Mouse (Mus musculus) CH12.LX (cell line): ENCODE measurements at regions not wholly inside any gene's neighbourhood (a gene's known extent, or its start where the extent isn't known, plus 50 kb on each side); places are given as distances from the start of the nearest gene placed in this dataset.

ENCODE experiments used
- CHD2 ChIP-seq: IDR thresholded peaks from 2 replicates; pipeline ENCODE4 v1.6.1; 2011; ENCODE audit warnings: low read length, improper control_type of control experiment
- CTCF ChIP-seq, 2 experiments: IDR thresholded peaks in 1 of 2; conservative IDR thresholded peaks in 1 of 2; 2 replicates each; pipeline ENCODE4 v1.5.1; 2011 to 2012; ENCODE audit warnings: low read depth in 2 of 2, low read length in 2 of 2, improper control_type of control experiment in 1 of 2, inconsistent platforms in 1 of 2, mild to moderate bottlenecking in 1 of 2, moderate library complexity in 1 of 2
- E2F4 ChIP-seq: IDR thresholded peaks from 2 replicates; pipeline ENCODE4 v1.6.1; 2011; ENCODE audit warnings: low read depth, low read length, improper control_type of control experiment; ENCODE audit not compliant: insufficient replicate concordance
- ELF1 ChIP-seq: IDR thresholded peaks from 2 replicates; pipeline ENCODE4 v1.6.1; 2014; ENCODE audit warnings: low read depth, mild to moderate bottlenecking, inconsistent platforms, low read length, improper control_type of control experiment
- EP300 ChIP-seq: IDR thresholded peaks from 2 replicates; pipeline ENCODE4 v1.6.1; 2011; ENCODE audit warnings: low read length, improper control_type of control experiment
- MAFK ChIP-seq: IDR thresholded peaks from 2 replicates; pipeline ENCODE4 v1.6.1; 2011; ENCODE audit warnings: low read length, improper control_type of control experiment; ENCODE audit not compliant: insufficient replicate concordance
- MAZ ChIP-seq: IDR thresholded peaks from 2 replicates; pipeline ENCODE4 v1.6.1; 2012; ENCODE audit warnings: low read depth, mild to moderate bottlenecking, inconsistent platforms, low read length, improper control_type of control experiment, moderate library complexity
- PAX5 ChIP-seq: IDR thresholded peaks from 2 replicates; pipeline ENCODE4 v1.6.1; 2012; ENCODE audit warnings: low read length, inconsistent platforms, mixed read lengths
- POLR2A ChIP-seq: IDR thresholded peaks from 2 replicates; pipeline ENCODE4 v1.6.1; 2011; ENCODE audit warnings: low read depth, mild to moderate bottlenecking, improper control_type of control experiment, low read length
- POLR2AphosphoS2 ChIP-seq: IDR thresholded peaks from 2 replicates; pipeline ENCODE4 v1.6.1; 2011; ENCODE audit warnings: low read depth, low read length, improper control_type of control experiment
- TBP ChIP-seq: conservative IDR thresholded peaks from 2 replicates; pipeline ENCODE4 v1.6.1; 2011; ENCODE audit warnings: low read depth, low read length, improper control_type of control experiment
- USF1 ChIP-seq: IDR thresholded peaks from 2 replicates; pipeline ENCODE4 v1.6.1; 2014; ENCODE audit warnings: low read depth, mild to moderate bottlenecking, inconsistent platforms, low read length, improper control_type of control experiment

- TF ChIP-seq CTCF (conservative IDR thresholded peaks at IDR 0.05 in 1 of 2, IDR thresholded peaks at IDR 0.05 in 1 of 2; ENCODE audit: low read depth in 2 of 2, low read length in 2 of 2) (no peak), TBP (no peak), E2F4 (no peak), USF1 (no peak), PAX5 (no peak), ELF1 (no peak), CHD2 (no peak), MAZ (no peak), MAFK (no peak), EP300 (no peak), POLR2A (no peak), POLR2AphosphoS2 (no peak)
Measured at GRCm38 (mm10) chr19:15830385-15830784, 116.8 kb downstream of the Psat1 start.
